Mouse (Mus musculus): ENCODE results near the gene Tmem258. TPM values are rescaled to one million over a fixed set of nuclear protein-coding genes. Genes with fewer than 3 reads are reported as not detected.
"Not testable (repeated sequence)": the region's sequence is repeated elsewhere in the genome, so short reads cannot be mapped to it uniquely, and the experiment has no call there.

The Tmem258 gene
- polyA plus RNA-seq (2012; rRNA removed): 329 and 331 TPM in 2 replicates

- H3K4me1 ChIP-seq (ENCODE audit: control insufficient read depth, insufficient read depth, low read length): no peaks in the 10 kb centered on the region
- no peaks in the 10 kb centered on the region for H3K27me3 ChIP-seq (ENCODE audit: control insufficient read depth, insufficient read depth, low read length)
- H3K4me3 ChIP-seq (ENCODE audit: control insufficient read depth, low read depth, low read length): peak within 1 kb of the TSS; percentile 99
- TF ChIP-seq POLR2A (IDR thresholded peaks at IDR 0.05; ENCODE audit: control insufficient read depth, low read depth, low read length): peak; percentile 92
- TF ChIP-seq CTCF (IDR thresholded peaks at IDR 0.05; ENCODE audit: control insufficient read depth, insufficient read depth, insufficient replicate concordance, low read depth, low read length): no peak
- peak within 1 kb of the TSS; percentile 99 for H3K27ac ChIP-seq (ENCODE audit: control insufficient read depth, insufficient read depth, low read depth, low read length)
- no peaks in the 10 kb centered on the region for H3K36me3 ChIP-seq (ENCODE audit: control insufficient read depth, insufficient read depth, low read length)
These were observed at the start of gene Tmem258, which contains the start of gene Fen1 for GRCm38 (mm10) chr19:10203848-10204615. Tmem258 (plus strand) TSS chr19:10204014. Fen1 (minus strand) TSS chr19:10204169.

GRCm38 (mm10) chr19:10157725-10158124 lies 46.1 kb upstream of the Tmem258 start:
- no peaks in the 10 kb centered on the region for H3K36me3 ChIP-seq (ENCODE audit: control insufficient read depth, insufficient read depth, low read length)

GRCm38 (mm10) chr19:10163896-10164295 lies 39.9 kb upstream of the Tmem258 start:
- no peak overlapping the region for H3K4me3 ChIP-seq (ENCODE audit: control insufficient read depth, low read depth, low read length)
- TF ChIP-seq POLR2A (IDR thresholded peaks at IDR 0.05; ENCODE audit: control insufficient read depth, low read depth, low read length): no peak
- TF ChIP-seq CTCF (IDR thresholded peaks at IDR 0.05; ENCODE audit: control insufficient read depth, insufficient read depth, insufficient replicate concordance, low read depth, low read length): no peak
- H3K27ac ChIP-seq (ENCODE audit: control insufficient read depth, insufficient read depth, low read depth, low read length): no peak overlapping the region
- no peaks in the 10 kb centered on the region for H3K36me3 ChIP-seq (ENCODE audit: control insufficient read depth, insufficient read depth, low read length)
- H3K27me3 ChIP-seq (ENCODE audit: control insufficient read depth, insufficient read depth, low read length): no peaks in the 10 kb centered on the region
- no peaks in the 10 kb centered on the region for H3K4me1 ChIP-seq (ENCODE audit: control insufficient read depth, insufficient read depth, low read length)

More at GRCm38 (mm10) chr19:10157725-10158124, 46.1 kb upstream of the Tmem258 start:
- TF ChIP-seq CTCF (IDR thresholded peaks at IDR 0.05; ENCODE audit: control insufficient read depth, insufficient read depth, insufficient replicate concordance, low read depth, low read length) (no peak), POLR2A (IDR thresholded peaks at IDR 0.05; ENCODE audit: control insufficient read depth, low read depth, low read length) (no peak)
- Histone ChIP-seq H3K27me3 (ENCODE audit: control insufficient read depth, insufficient read depth, low read length) (no peaks in the 10 kb centered on the region), H3K4me1 (ENCODE audit: control insufficient read depth, insufficient read depth, low read length) (no peaks in the 10 kb centered on the region), H3K4me3 (ENCODE audit: control insufficient read depth, low read depth, low read length) (no peak overlapping the region), H3K27ac (ENCODE audit: control insufficient read depth, insufficient read depth, low read depth, low read length) (no peak overlapping the region)

- not testable (repeated sequence) for H3K27me3 ChIP-seq (ENCODE audit: control insufficient read depth, insufficient read depth, low read length); H3K36me3 ChIP-seq (ENCODE audit: control insufficient read depth, insufficient read depth, low read length); H3K4me3 ChIP-seq (ENCODE audit: control insufficient read depth, low read depth, low read length); H3K4me1 ChIP-seq (ENCODE audit: control insufficient read depth, insufficient read depth, low read length); H3K27ac ChIP-seq (ENCODE audit: control insufficient read depth, insufficient read depth, low read depth, low read length)
These were observed 37.9 kb upstream of the Tmem258 start for GRCm38 (mm10) chr19:10165928-10166327.

- Histone ChIP-seq H3K4me3 (ENCODE audit: control insufficient read depth, low read depth, low read length) (no peak overlapping the region), H3K27me3 (ENCODE audit: control insufficient read depth, insufficient read depth, low read length) (no peaks in the 10 kb centered on the region), H3K4me1 (ENCODE audit: control insufficient read depth, insufficient read depth, low read length) (no peaks in the 10 kb centered on the region), H3K36me3 (ENCODE audit: control insufficient read depth, insufficient read depth, low read length) (no peaks in the 10 kb centered on the region), H3K27ac (ENCODE audit: control insufficient read depth, insufficient read depth, low read depth, low read length) (no peak overlapping the region)
- TF ChIP-seq POLR2A (IDR thresholded peaks at IDR 0.05; ENCODE audit: control insufficient read depth, low read depth, low read length): no peak
- no peak for TF ChIP-seq CTCF (IDR thresholded peaks at IDR 0.05; ENCODE audit: control insufficient read depth, insufficient read depth, insufficient replicate concordance, low read depth, low read length)
These were observed 36.7 kb upstream of the Tmem258 start for GRCm38 (mm10) chr19:10167112-10167511.

- Histone ChIP-seq H3K27me3 (ENCODE audit: control insufficient read depth, insufficient read depth, low read length) (no peaks in the 10 kb centered on the region), H3K27ac (ENCODE audit: control insufficient read depth, insufficient read depth, low read depth, low read length) (no peak overlapping the region), H3K4me1 (ENCODE audit: control insufficient read depth, insufficient read depth, low read length) (no peaks in the 10 kb centered on the region), H3K4me3 (ENCODE audit: control insufficient read depth, low read depth, low read length) (no peak overlapping the region), H3K36me3 (ENCODE audit: control insufficient read depth, insufficient read depth, low read length) (no peaks in the 10 kb centered on the region)
- TF ChIP-seq CTCF (IDR thresholded peaks at IDR 0.05; ENCODE audit: control insufficient read depth, insufficient read depth, insufficient replicate concordance, low read depth, low read length) (no peak), POLR2A (IDR thresholded peaks at IDR 0.05; ENCODE audit: control insufficient read depth, low read depth, low read length) (no peak)
These were observed 35.9 kb upstream of the Tmem258 start for GRCm38 (mm10) chr19:10167951-10168350.

GRCm38 (mm10) chr19:10168441-10168840 lies 35.4 kb upstream of the Tmem258 start:
- Histone ChIP-seq H3K27me3 (ENCODE audit: control insufficient read depth, insufficient read depth, low read length) (no peaks in the 10 kb centered on the region), H3K4me3 (ENCODE audit: control insufficient read depth, low read depth, low read length) (no peak overlapping the region), H3K27ac (ENCODE audit: control insufficient read depth, insufficient read depth, low read depth, low read length) (no peak overlapping the region), H3K36me3 (ENCODE audit: control insufficient read depth, insufficient read depth, low read length) (no peaks in the 10 kb centered on the region), H3K4me1 (ENCODE audit: control insufficient read depth, insufficient read depth, low read length) (no peaks in the 10 kb centered on the region)
- TF ChIP-seq CTCF (IDR thresholded peaks at IDR 0.05; ENCODE audit: control insufficient read depth, insufficient read depth, insufficient replicate concordance, low read depth, low read length) (no peak), POLR2A (IDR thresholded peaks at IDR 0.05; ENCODE audit: control insufficient read depth, low read depth, low read length) (no peak)

Data from testis, adult 2 months (tissue).